Mouse (Mus musculus) neural tube, embryonic 12.5 days (tissue): Measurements from ENCODE around the gene Clic3. TPM values are rescaled to one million over a fixed set of nuclear protein-coding genes. Genes with fewer than 3 reads are reported as not detected.

ENCODE experiments used
- ATAC-seq: fragments of 200-750 bp; cut with Nextera tagmentation; 2 replicates; pipeline ENCODE4 v1.8.0; 2017; ENCODE audit warnings: low read depth, mild to moderate bottlenecking, moderate TSS enrichment, moderate library complexity; ENCODE audit not compliant: low FRiP score
- H3K27ac ChIP-seq: fragments of 300-500 bp; sonication (generic); 2 replicates; pipeline ENCODE4 v1.5.1; 2016
- H3K27me3 ChIP-seq: fragments of 300-500 bp; sonication (generic); replicated peaks from 2 replicates; pipeline ENCODE4 v1.6.1; 2016; ENCODE audit warnings: mild to moderate bottlenecking
- H3K36me3 ChIP-seq: fragments of 300-500 bp; sonication (generic); 2 replicates; pipeline ENCODE4 v1.6.1; 2016; ENCODE audit warnings: mild to moderate bottlenecking
- H3K4me1 ChIP-seq: fragments of 300-500 bp; sonication (generic); 2 replicates; pipeline ENCODE4 v1.6.1; 2016
- H3K4me2 ChIP-seq: fragments of 300-500 bp; sonication (generic); replicated peaks from 2 replicates; pipeline ENCODE4 v1.6.1; 2016; ENCODE audit warnings: mild to moderate bottlenecking
- H3K4me3 ChIP-seq: fragments of 300-500 bp; sonication (generic); 2 replicates; pipeline ENCODE4 v1.5.1; 2016
- H3K9ac ChIP-seq: fragments of 300-500 bp; sonication (generic); 2 replicates; pipeline ENCODE4 v1.6.1; 2016; ENCODE audit warnings: mild to moderate bottlenecking
- H3K9me3 ChIP-seq: fragments of 300-500 bp; sonication (generic); 2 replicates; pipeline ENCODE4 v1.6.1; 2016; ENCODE audit warnings: mild to moderate bottlenecking
- WGBS: fragments of 180-500 bp; shearing (Covaris S2); methylation state at CpG from one replicate; pipeline ENCODE4 v1.1.7; 2016; 5-methylcytosine and 5-hydroxymethylcytosine counted together
- polyA plus RNA-seq: library from polyadenylated mRNA; unstranded; fragments of >200 nt; fragmentation: Nextera tagmentation; extraction: Ambion mirVana; gene quantifications from 2 replicates; pipeline ENCODE4 v1.2.1, GENCODE M21; 2016

Clic3 gene
- polyA plus RNA-seq, 1 experiment from 2014 or later, result 2.3 TPM

DNA sequence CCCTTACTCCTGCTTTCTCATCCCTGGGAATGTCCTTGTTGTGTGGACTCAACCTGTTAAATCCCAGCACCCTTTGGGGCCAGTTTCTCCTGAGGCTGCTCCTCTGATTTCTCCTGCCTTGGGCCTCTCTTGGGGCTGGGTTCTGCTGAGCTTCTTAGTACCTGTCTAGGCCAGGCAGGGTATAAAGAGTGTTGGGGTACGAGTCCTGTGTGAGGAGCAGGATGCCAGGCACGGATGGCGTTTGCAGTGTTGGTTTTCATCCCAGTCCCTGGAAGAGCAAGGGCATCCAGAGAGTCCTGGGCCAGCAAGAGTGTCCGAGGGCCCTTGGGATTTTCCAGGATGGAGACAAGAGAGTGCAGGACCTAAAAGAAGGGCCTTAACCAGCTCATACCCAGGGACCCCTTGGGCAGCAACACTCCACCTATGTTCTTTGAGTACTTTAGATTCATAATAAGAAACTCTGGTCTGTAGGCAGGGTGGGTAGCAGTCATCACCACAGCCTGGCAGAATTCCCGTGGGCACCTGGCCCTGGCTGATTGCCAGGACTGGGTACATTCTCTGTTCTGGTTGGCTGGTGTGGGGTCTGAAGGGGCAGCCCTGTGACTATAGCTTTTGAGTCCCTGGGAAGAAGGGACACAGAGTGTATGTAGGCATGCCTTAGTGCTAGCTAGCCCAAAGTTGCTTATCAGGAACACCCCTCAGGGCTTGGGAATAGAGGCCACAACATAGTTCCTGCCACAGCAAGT, 27.0 kb upstream of the Clic3 start:
- ATAC-seq, result no peak
- 85% methylated on average over 5 of the region's 5 CpGs for WGBS
- Histone ChIP-seq H3K9ac (peak overlapping the region; percentile 78), H3K9me3 (no peaks in the 10 kb centered on the region), H3K4me3 (peak overlapping the region; percentile 75), H3K36me3 (peaks cover 11% of the 10 kb centered on the region), H3K4me2 (peak overlapping the region; percentile 89), H3K27ac (no peak overlapping the region), H3K27me3 (peaks cover 19% of the 10 kb centered on the region), H3K4me1 (peaks cover 22% of the 10 kb centered on the region)

DNA sequence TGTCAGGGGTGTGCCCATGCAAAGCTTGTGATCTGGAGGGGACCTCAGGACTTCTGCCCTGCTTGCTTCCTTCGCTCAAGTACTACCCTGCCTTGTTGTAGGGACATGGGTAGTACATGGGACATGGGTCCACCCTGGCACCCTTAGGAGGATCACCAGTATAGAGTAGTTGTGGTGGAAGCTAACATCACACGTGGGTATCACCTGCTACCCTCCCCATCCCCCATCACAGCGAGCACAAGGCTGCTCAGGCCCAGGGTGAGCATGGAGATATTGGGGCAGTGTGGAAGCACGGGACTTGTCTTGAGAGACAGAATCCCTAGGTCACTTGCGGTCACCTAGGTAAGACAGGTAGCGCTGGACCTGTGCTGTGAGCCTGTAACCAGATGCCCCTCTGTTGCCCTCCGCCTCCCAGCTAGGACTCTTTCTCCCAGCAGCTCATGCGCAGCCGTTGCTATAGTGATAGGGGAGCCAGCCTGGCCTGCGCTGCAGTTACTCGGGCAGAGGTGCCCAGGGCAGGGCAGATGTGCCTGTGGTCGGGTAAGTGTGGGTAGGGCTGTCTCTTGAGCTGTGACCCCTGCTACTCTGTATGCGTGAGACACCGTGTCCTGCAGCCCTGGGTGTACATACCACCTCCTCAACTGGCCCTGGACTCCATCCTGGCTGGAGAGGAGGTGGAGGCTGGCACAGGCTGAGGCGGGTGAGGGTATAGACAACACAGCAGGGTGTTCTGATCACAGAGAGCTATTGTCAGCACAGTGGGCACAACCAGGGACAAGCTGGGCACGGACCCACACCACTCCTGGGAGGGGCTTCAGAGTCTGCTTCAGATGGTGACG, 26.0 kb upstream of the Clic3 start:
- no peak overlapping the region for H3K4me3 ChIP-seq
- H3K4me1 ChIP-seq, result peaks cover 22% of the 10 kb centered on the region
- 70% methylated on average over 17 of the region's 17 CpGs for WGBS
- H3K9ac ChIP-seq, result peak overlapping the region; percentile 26; the same call in 1 of the 2 replicates
- H3K27ac ChIP-seq, result no peak overlapping the region
- peaks cover 10% of the 10 kb centered on the region for H3K27me3 ChIP-seq
- H3K36me3 ChIP-seq, result peaks cover 20% of the 10 kb centered on the region
- no peak for ATAC-seq
- peak overlapping the region; percentile 89 for H3K4me2 ChIP-seq
- H3K9me3 ChIP-seq, result no peaks in the 10 kb centered on the region

DNA sequence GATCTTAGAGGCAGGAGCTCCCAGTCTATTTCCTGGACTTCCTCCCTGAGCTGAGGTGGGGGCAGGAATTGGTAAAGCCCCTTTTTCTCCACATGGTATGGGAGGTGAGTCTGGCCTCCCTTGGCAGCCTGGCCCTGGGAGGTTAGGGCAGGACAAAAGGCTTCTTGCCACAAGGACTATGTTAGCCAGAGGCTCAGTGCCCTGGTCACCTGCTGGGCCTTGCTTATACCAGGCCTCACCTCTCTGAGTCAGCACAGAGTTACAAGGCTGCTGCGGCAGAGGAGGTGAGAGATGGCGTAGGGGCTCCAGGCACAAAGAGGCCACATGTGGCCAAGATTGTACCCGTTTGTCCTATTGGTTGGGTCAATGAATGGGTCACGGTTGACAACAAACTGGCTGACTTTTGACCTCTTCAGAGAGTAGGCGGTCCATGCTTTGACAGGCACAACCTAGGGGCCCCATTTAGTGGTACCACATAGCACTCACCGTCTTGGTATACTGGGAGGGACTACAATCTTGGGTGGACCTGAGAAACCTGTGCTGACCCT, 25.3 kb upstream of the Clic3 start:
- ATAC-seq, result no peak
- WGBS, result 52% methylated on average over 6 of the region's 6 CpGs
- Histone ChIP-seq H3K9me3 (no peaks in the 10 kb centered on the region), H3K4me2 (no peak overlapping the region; the same call in 1 of the 2 replicates), H3K4me1 (peaks cover 22% of the 10 kb centered on the region), H3K27me3 (peaks cover 5% of the 10 kb centered on the region; the same call in 1 of the 2 replicates), H3K4me3 (no peak overlapping the region), H3K27ac (no peak overlapping the region), H3K36me3 (peaks cover 28% of the 10 kb centered on the region), H3K9ac (no peak overlapping the region)

GRCm38 (mm10) chr2:25432326-25433098, 24.1 kb upstream of the Clic3 start:
- no peak overlapping the region for H3K27ac ChIP-seq
- H3K4me3 ChIP-seq, result no peak overlapping the region
- H3K4me2 ChIP-seq, result no peak overlapping the region
- H3K4me1 ChIP-seq, result peaks cover 22% of the 10 kb centered on the region
- no peaks in the 10 kb centered on the region for H3K9me3 ChIP-seq
- no peak for ATAC-seq
- peaks cover 39% of the 10 kb centered on the region for H3K36me3 ChIP-seq
- H3K9ac ChIP-seq, result no peak overlapping the region
- H3K27me3 ChIP-seq, result peaks cover 5% of the 10 kb centered on the region; the same call in 1 of the 2 replicates
- 80% methylated on average over 11 of the region's 11 CpGs for WGBS

- H3K4me1 ChIP-seq, result peaks cover 22% of the 10 kb centered on the region
- H3K27me3 ChIP-seq, result peaks cover 5% of the 10 kb centered on the region; the same call in 1 of the 2 replicates
- H3K27ac ChIP-seq, result no peak overlapping the region
- no peak for ATAC-seq
- H3K4me3 ChIP-seq, result no peak overlapping the region
- H3K9me3 ChIP-seq, result no peaks in the 10 kb centered on the region
- WGBS, result 92% methylated on average over 17 of the region's 17 CpGs
- H3K9ac ChIP-seq, result no peak overlapping the region
- H3K4me2 ChIP-seq, result no peak overlapping the region
- peaks cover 45% of the 10 kb centered on the region for H3K36me3 ChIP-seq
Observed at GRCm38 (mm10) chr2:25433101-25433500, 23.5 kb upstream of the Clic3 start.

GRCm38 (mm10) chr2:25434292-25434691, 22.3 kb upstream of the Clic3 start:
- Histone ChIP-seq H3K9ac (no peak overlapping the region), H3K9me3 (no peaks in the 10 kb centered on the region), H3K4me3 (no peak overlapping the region), H3K36me3 (peaks cover 57% of the 10 kb centered on the region), H3K27ac (no peak overlapping the region), H3K27me3 (peaks cover 5% of the 10 kb centered on the region; the same call in 1 of the 2 replicates), H3K4me1 (peaks cover 18% of the 10 kb centered on the region), H3K4me2 (no peak overlapping the region)
- 86% methylated on average over 8 of the region's 8 CpGs for whole genome bisulfite sequencing
- ATAC-seq, result no peak

- Histone ChIP-seq H3K4me1 (no peaks in the 10 kb centered on the region), H3K4me2 (no peak overlapping the region), H3K36me3 (peaks cover 69% of the 10 kb centered on the region), H3K9ac (no peak overlapping the region), H3K4me3 (no peak overlapping the region), H3K9me3 (no peaks in the 10 kb centered on the region), H3K27ac (no peak overlapping the region), H3K27me3 (no peaks in the 10 kb centered on the region)
- no peak for ATAC-seq
- WGBS, result 91% methylated on average over 10 of the region's 10 CpGs
Observed at GRCm38 (mm10) chr2:25436286-25436820, 20.3 kb upstream of the Clic3 start.

GRCm38 (mm10) chr2:25441067-25441466, 15.6 kb upstream of the Clic3 start:
- H3K9ac ChIP-seq, result no peak overlapping the region
- 91% methylated on average over 20 of the region's 20 CpGs for WGBS
- no peak overlapping the region for H3K4me3 ChIP-seq
- H3K4me1 ChIP-seq, result no peaks in the 10 kb centered on the region
- H3K27me3 ChIP-seq, result no peaks in the 10 kb centered on the region
- peaks cover 91% of the 10 kb centered on the region for H3K36me3 ChIP-seq
- no peak for ATAC-seq
- H3K4me2 ChIP-seq, result no peak overlapping the region
- no peaks in the 10 kb centered on the region for H3K9me3 ChIP-seq
- H3K27ac ChIP-seq, result no peak overlapping the region

DNA sequence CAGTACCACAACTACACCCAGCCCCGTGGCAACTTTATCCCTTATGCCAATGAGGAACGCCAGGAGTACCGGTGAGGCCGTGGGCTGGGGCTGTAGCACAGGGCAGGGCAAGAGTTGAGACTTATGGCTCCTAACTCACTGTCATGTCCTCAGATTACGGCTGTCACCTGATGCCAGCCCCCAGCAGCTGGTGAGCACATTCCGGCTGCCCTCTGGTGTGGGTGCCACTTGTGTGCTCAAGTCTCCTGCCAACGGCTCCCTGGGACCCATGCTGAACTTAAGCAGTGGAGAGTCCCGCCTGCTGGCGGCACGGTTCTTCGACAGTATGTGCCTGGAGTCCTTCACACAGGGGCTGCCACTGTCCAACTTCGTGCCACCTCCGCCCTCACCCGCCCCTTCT, 14.0 kb upstream of the Clic3 start:
- WGBS, result 91% methylated on average over 14 of the region's 14 CpGs
- Histone ChIP-seq H3K27me3 (no peaks in the 10 kb centered on the region), H3K4me1 (no peaks in the 10 kb centered on the region), H3K9me3 (no peaks in the 10 kb centered on the region), H3K4me2 (no peak overlapping the region), H3K9ac (no peak overlapping the region), H3K4me3 (no peak overlapping the region), H3K36me3 (peaks cover 91% of the 10 kb centered on the region), H3K27ac (no peak overlapping the region)
- ATAC-seq, result no peak

DNA sequence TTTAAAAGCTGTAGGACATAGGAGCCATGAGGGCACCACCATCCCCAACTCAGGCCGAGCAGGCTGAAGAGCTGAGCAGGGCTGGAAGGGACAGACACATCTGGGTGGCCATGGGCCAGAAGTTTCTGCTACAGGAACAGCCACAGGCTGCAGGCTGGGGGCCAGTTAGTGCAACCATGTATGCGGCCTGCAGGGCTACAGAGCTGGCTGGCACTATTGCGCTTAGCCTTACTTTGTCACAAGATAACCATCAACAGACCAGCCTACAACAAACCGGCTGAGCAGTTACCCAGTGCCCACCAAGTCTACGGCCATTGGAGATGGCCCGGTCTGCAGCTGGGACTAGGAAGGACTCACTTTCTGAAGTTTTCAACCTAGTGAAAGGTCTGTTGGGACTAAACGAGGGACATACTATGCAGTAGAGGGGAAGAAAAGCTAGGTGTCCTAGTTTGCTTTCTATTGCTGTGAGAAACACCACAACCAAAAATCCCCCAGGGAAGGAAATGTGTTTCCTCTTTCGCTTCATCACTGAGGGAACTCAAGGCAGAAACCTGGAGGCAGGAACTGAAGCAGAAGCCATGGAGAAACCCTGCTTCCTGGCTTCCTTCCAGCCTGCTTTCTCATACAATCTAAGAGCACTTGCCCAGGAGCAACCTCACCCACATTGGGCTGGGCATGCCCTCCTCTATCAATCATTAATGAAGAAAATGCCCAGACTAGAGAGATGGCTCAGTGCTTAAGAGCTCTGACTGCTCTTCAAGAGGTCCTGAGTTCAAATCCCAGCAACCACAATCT, 5.6 kb upstream of the Clic3 start:
- H3K36me3 ChIP-seq, result peaks cover 19% of the 10 kb centered on the region
- WGBS, result 88% methylated on average over 8 of the region's 8 CpGs
- no peak for ATAC-seq

GRCm38 (mm10) chr2:25452951-25453350, 3.7 kb upstream of the Clic3 start:
- H3K4me1 ChIP-seq, result no peaks in the 10 kb centered on the region
- H3K9me3 ChIP-seq, result no peaks in the 10 kb centered on the region
- ATAC-seq, result no peak
- H3K9ac ChIP-seq, result no peak overlapping the region
- no peaks in the 10 kb centered on the region for H3K27me3 ChIP-seq
- WGBS, result 28% methylated on average over 1 of the region's 1 CpGs
- H3K36me3 ChIP-seq, result peaks cover under 1% of the 10 kb centered on the region; the same call in 1 of the 2 replicates
- H3K4me3 ChIP-seq, result no peak overlapping the region
- H3K27ac ChIP-seq, result no peak overlapping the region
- H3K4me2 ChIP-seq, result no peak overlapping the region

More for the DNA sequence above, 5.6 kb upstream of the Clic3 start:
- Histone ChIP-seq H3K4me1 (no peaks in the 10 kb centered on the region), H3K4me2 (no peak overlapping the region), H3K9me3 (no peaks in the 10 kb centered on the region), H3K27ac (no peak overlapping the region), H3K9ac (no peak overlapping the region), H3K27me3 (no peaks in the 10 kb centered on the region), H3K4me3 (no peak overlapping the region)
